8 mouse cellular contexts compared by ENCODE assay signal in genomic region chr1:36939506-36940380, GRCm38 (mm10). TPM values are rescaled to one million over a fixed set of nuclear protein-coding genes. Genes with fewer than 3 reads are reported as not detected.
A peak's percentile ranks its signal among the peaks of the same experiment; 100 is the strongest.
DNase-seq lines count a peak whose midpoint lies in the region; ATAC-seq and TF ChIP-seq lines count a peak whose summit lies in the region.

No protein-coding gene starts in this region.

- peak overlapping the region; percentile 99 for H3K4me3 ChIP-seq in forebrain, embryonic 10.5 days
- H3K4me3 ChIP-seq in heart, embryonic 15.5 days = peak overlapping the region; percentile 96
- peak overlapping the region; percentile 75 to 81 for H3K4me3 ChIP-seq in liver, embryonic 14.5 days (ENCODE audit: insufficient read depth in 1 of 2, low read depth in 2 of 2, low read length in 2 of 2)
- peak overlapping the region; percentile 74 for H3K4me3 ChIP-seq in neural tube, embryonic 11.5 days (ENCODE audit: low read depth, low read length)
- H3K4me3 ChIP-seq in stomach, postnatal 0 days (ENCODE audit: low read depth, low read length) = peak overlapping the region; percentile 92

- ATAC-seq in CD4-positive, CD25-positive, alpha-beta regulatory T cell, adult 4 months = peak; percentile 85
- ATAC-seq in heart, embryonic 15.5 days (replicated peaks; ENCODE audit: insufficient number of reproducible peaks, insufficient read depth, low FRiP score, low read depth) = peak; percentile 98
- peak; percentile 94 for ATAC-seq in liver, embryonic 14.5 days (ENCODE audit: insufficient read depth)
- ATAC-seq in neural tube, embryonic 11.5 days (ENCODE audit: insufficient read depth, low FRiP score, low TSS enrichment) = peak; percentile 98
- ATAC-seq in stomach, postnatal 0 days (ENCODE audit: low FRiP score, low TSS enrichment) = peak; percentile 98

- no peak for TF ChIP-seq CTCF in liver, embryonic 14.5 days (IDR thresholded peaks at IDR 0.05; ENCODE audit: low read depth)
- no peak for TF ChIP-seq CTCF in stomach, postnatal 0 days (IDR thresholded peaks at IDR 0.05; ENCODE audit: low read depth)

- no peaks in the 10 kb centered on the region for H3K9me3 ChIP-seq in forebrain, embryonic 10.5 days
- no peaks in the 10 kb centered on the region for H3K9me3 ChIP-seq in heart, embryonic 15.5 days (replicated peaks)
- H3K9me3 ChIP-seq in liver, embryonic 14.5 days (ENCODE audit: control insufficient read depth, low read length) = no peaks in the 10 kb centered on the region
- no peaks in the 10 kb centered on the region for H3K9me3 ChIP-seq in neural tube, embryonic 11.5 days (ENCODE audit: control insufficient read depth, low read length)
- H3K9me3 ChIP-seq in stomach, postnatal 0 days (ENCODE audit: control insufficient read depth, low read length) = no peaks in the 10 kb centered on the region

- H3K4me1 ChIP-seq in forebrain, embryonic 10.5 days = peaks cover 37% of the 10 kb centered on the region
- H3K4me1 ChIP-seq in heart, embryonic 15.5 days (replicated peaks) = peaks cover 30% of the 10 kb centered on the region
- H3K4me1 ChIP-seq in liver, embryonic 14.5 days (replicated peaks; ENCODE audit: control insufficient read depth in 2 of 2, insufficient read depth in 2 of 2, low read length in 1 of 2) = peaks cover 50% of the 10 kb centered on the region in 2 experiments
- H3K4me1 ChIP-seq in neural tube, embryonic 11.5 days (ENCODE audit: control insufficient read depth, insufficient read depth, low read length) = peaks cover 9% of the 10 kb centered on the region
- H3K4me1 ChIP-seq in stomach, postnatal 0 days (replicated peaks; ENCODE audit: control insufficient read depth, insufficient read depth) = no peaks in the 10 kb centered on the region

- under 1% methylated on average over 79 of the region's 79 CpGs for WGBS in forebrain, embryonic 10.5 days
- WGBS in heart, embryonic 15.5 days = under 1% methylated on average over 78 of the region's 79 CpGs
- WGBS in liver, embryonic 14.5 days (ENCODE audit: insufficient replicate concordance) = under 1% methylated on average over 76 of the region's 79 CpGs
- whole genome bisulfite sequencing in neural tube, embryonic 11.5 days = under 1% methylated on average over 56 of the region's 79 CpGs
- WGBS in stomach, postnatal 0 days = under 1% methylated on average over 59 of the region's 79 CpGs

- H3K4me2 ChIP-seq in heart, embryonic 15.5 days = peak overlapping the region; percentile 62
- peak overlapping the region; percentile 88 for H3K4me2 ChIP-seq in liver, embryonic 14.5 days (ENCODE audit: low read depth)
- H3K4me2 ChIP-seq in neural tube, embryonic 11.5 days (ENCODE audit: low read depth) = peak overlapping the region; percentile 67
- H3K4me2 ChIP-seq in stomach, postnatal 0 days (replicated peaks; ENCODE audit: low read depth) = peak overlapping the region; percentile 74

- H3K9ac ChIP-seq in heart, embryonic 15.5 days = peak overlapping the region; percentile 98
- peak overlapping the region; percentile 99 for H3K9ac ChIP-seq in liver, embryonic 14.5 days (replicated peaks)
- H3K9ac ChIP-seq in neural tube, embryonic 11.5 days (ENCODE audit: low read length) = peak overlapping the region; percentile 98
- H3K9ac ChIP-seq in stomach, postnatal 0 days (ENCODE audit: low read length) = peak overlapping the region; percentile 95

- H3K27ac ChIP-seq in forebrain, embryonic 10.5 days = peak overlapping the region; percentile 98
- peak overlapping the region; percentile 89 for H3K27ac ChIP-seq in heart, embryonic 15.5 days
- H3K27ac ChIP-seq in liver, embryonic 14.5 days = peak overlapping the region; percentile 77
- peak overlapping the region; percentile 89 for H3K27ac ChIP-seq in neural tube, embryonic 11.5 days (ENCODE audit: low read depth, low read length)
- peak overlapping the region; percentile 90 for H3K27ac ChIP-seq in stomach, postnatal 0 days (replicated peaks)

- H3K36me3 ChIP-seq in forebrain, embryonic 10.5 days (replicated peaks) = no peaks in the 10 kb centered on the region
- H3K36me3 ChIP-seq in heart, embryonic 15.5 days = no peaks in the 10 kb centered on the region
- H3K36me3 ChIP-seq in liver, embryonic 14.5 days (replicated peaks; ENCODE audit: control insufficient read depth, insufficient read depth, low read depth) = no peaks in the 10 kb centered on the region
- H3K36me3 ChIP-seq in neural tube, embryonic 11.5 days (ENCODE audit: control insufficient read depth, insufficient read depth, low read length) = no peaks in the 10 kb centered on the region
- H3K36me3 ChIP-seq in stomach, postnatal 0 days (ENCODE audit: control insufficient read depth, insufficient read depth, low read length) = no peaks in the 10 kb centered on the region

- H3K27me3 ChIP-seq in forebrain, embryonic 10.5 days (ENCODE audit: poor library complexity, severe bottlenecking) = no peaks in the 10 kb centered on the region
- no peaks in the 10 kb centered on the region for H3K27me3 ChIP-seq in heart, embryonic 15.5 days
- no peaks in the 10 kb centered on the region for H3K27me3 ChIP-seq in liver, embryonic 14.5 days (ENCODE audit: control insufficient read depth, insufficient read depth, low read length)
- H3K27me3 ChIP-seq in neural tube, embryonic 11.5 days (ENCODE audit: control insufficient read depth, insufficient read depth, low read length) = no peaks in the 10 kb centered on the region
- no peaks in the 10 kb centered on the region for H3K27me3 ChIP-seq in stomach, postnatal 0 days (ENCODE audit: control insufficient read depth, insufficient read depth, low read length)

- TF ChIP-seq EP300 in liver, embryonic 14.5 days (IDR thresholded peaks at IDR 0.05; ENCODE audit: low read depth) = no peak
- peak; percentile 55 for TF ChIP-seq EP300 in stomach, postnatal 0 days (optimal IDR thresholded peaks at IDR 0.05)

- peak; percentile 83 for DNase-seq in c-Kit-negative CD71-positive TER-119-positive erythroid progenitor cells, embryonic 14.5 days (ENCODE audit: low read depth, low spot score)
- DNase-seq in forebrain, embryonic 10.5 days (ENCODE audit: extremely low spot score, low spot score) = peak; percentile 93
- peak; percentile 93 to 97 for DNase-seq in kidney, postnatal 25 days
- DNase-seq in liver, embryonic 14.5 days (ENCODE audit: low read depth in 3 of 3, low spot score in 3 of 3) = peak; percentile 84 to 87 (median 85)
- peak; percentile 96 for DNase-seq in neural tube, embryonic 11.5 days (ENCODE audit: low spot score)
- peak; percentile 93 for DNase-seq in stomach, postnatal 0 days (ENCODE audit: low spot score)

RNA-seq across cellular contexts. Expression of gene Tmem131, which starts 3.7 kb away (rescaled TPM):
- 10 to 100 TPM; 11.1 to 14.8 TPM for polyA plus RNA-seq in CD4-positive, CD25-positive, alpha-beta regulatory T cell, adult 4 months (2017; shearing (Covaris generic))
- 12.2 and 13.0 TPM in 2 replicates for polyA plus RNA-seq in forebrain, embryonic 10.5 days (2016; fragmentation: Nextera tagmentation; extraction: Ambion mirVana)
- polyA plus RNA-seq in heart, embryonic 15.5 days (2015; fragmentation: Nextera tagmentation; extraction: Ambion mirVana) = 6.2 and 8.6 TPM in 2 replicates
- polyA plus RNA-seq in liver, embryonic 14.5 days (2012; rRNA removed) = 13.6 and 14.9 TPM in 2 replicates
- 10.6 and 11.2 TPM in 2 replicates for polyA plus RNA-seq in liver, embryonic 14.5 days (2014; fragmentation: Nextera tagmentation; extraction: Ambion mirVana)
- polyA plus RNA-seq in neural tube, embryonic 11.5 days (2014; fragmentation: Nextera tagmentation; extraction: Ambion mirVana) = 19.3 and 19.5 TPM in 2 replicates
- 6.1 and 6.8 TPM in 2 replicates for polyA plus RNA-seq in stomach, postnatal 0 days (2015; fragmentation: Nextera tagmentation; extraction: Ambion mirVana)

Comparison
In these comparisons a context has a peak if more than half of its experiments do, and no peak if none do; other contexts are left out.
1. Peak in every context shown above with its lines: DNase-seq, ATAC-seq, H3K4me3 ChIP-seq and H3K27ac ChIP-seq.